Mouse (Mus musculus): Measurements from ENCODE around the gene Gm3012.
"Not testable (repeated sequence)": the region's sequence is repeated elsewhere in the genome, so short reads cannot be mapped to it uniquely, and the experiment has no call there.

- TF ChIP-seq EP300, CTCF (IDR thresholded peaks at IDR 0.05): not testable (repeated sequence)
Observed at GRCm38 (mm10) chr14:3634212-3634611, at the start of gene Gm3012.

All from lung, postnatal 0 days (tissue).